Mouse (Mus musculus) ES-CJ7 (cell line): ENCODE data around the gene Wfdc5.

Experiments used
- DNase-seq: peaks from one replicate; pipeline ENCODE4 v3.0.0; 2011; ENCODE audit warnings: low read depth, low spot score

Wfdc5 gene

DNA sequence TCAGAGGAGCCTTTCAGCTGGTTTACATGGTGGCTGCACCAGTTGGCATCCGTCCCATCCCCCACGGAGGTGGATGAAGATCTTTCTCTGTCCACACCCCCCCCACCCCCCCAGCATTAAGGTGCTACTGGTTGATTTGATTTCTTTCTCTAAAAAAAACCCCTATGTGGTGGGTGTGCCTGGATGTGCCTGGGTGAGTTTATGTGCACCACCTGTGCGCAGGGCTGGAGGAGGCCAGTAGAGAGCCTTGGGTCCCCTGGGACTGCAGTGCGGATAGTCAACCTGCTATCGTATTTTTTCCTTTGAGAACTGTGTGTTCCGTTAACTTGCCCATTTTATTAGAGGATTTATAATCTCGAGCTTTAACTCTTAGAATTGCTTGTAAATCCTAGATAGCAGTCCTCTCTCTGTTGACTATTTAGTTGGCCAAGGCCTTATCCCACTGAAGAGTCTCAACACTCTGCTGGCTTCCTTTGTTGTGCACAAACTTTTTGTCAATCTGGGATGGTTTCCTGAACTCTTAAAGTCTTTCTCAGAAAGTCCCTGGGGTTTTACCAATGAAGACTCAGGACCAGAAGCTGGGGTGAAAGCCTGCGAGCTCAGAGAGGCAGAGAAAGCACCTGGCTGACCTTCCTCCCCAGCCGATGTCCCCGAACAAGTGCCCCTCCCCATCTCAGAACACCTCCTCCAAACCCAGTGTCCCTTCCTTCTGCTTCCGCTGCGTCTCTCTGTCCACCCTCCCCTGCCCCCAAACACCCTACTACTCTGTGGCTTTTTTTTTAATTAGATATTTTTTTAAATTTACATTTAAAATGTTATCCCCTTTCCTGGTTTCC lies 53.7 kb downstream of the Wfdc5 start:
- no peak for DNase-seq

DNA sequence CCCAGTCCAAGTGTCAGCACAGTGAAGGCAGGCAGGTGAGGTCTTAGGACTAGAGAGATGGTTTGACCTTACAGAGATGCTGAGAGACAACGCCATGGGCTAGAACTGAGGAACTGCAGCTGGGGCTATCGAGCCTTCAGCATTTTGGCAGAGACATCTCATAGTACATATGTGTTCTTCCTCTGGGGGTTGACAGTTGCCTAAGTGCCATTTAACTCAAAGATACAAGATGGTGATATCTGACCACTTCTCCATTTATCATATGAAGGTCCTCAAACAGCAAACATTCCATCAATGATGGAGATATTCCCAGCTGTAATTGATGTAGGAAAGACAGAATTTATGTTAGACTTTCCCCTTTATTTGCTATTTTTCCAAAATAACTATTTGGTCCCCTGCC lies 55.2 kb downstream of the Wfdc5 start:
- DNase-seq = no peak

DNA sequence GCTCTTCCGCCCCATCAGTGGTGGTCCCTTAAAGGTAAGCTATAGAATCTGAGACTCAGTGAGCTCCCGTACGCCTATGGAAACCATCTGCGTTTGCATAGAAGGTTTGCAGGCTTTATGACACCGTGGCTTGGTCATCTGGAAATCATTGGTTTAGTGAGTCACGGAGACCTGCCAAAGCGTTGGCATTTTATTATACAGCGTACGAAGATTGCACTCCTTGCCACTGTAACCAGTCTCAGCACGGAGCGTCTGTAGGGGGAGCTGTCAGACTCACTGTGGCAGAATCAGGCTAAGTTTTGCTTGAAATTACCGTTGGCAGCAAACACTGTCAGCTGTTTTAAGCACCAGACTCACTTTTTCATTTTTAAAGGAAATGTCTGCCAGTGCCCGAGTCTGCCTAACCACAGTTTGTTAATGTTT lies 56.0 kb downstream of the Wfdc5 start:
- DNase-seq = peak; percentile 24
